Mouse (Mus musculus) adrenal gland, adult 8-10 months (tissue): Measurements from ENCODE around the gene Ifitm6. TPM values are rescaled to one million over a fixed set of nuclear protein-coding genes. Genes with fewer than 3 reads are reported as not detected.
"Not testable (repeated sequence)": the region's sequence is repeated elsewhere in the genome, so short reads cannot be mapped to it uniquely, and the experiment has no call there.

ENCODE experiments used
- DNase-seq: peaks from one replicate; pipeline ENCODE4 v3.0.0; 2022
- total RNA-seq, 4 experiments: library from RNA; stranded (reverse); gene quantifications; 2 replicates each; pipeline ENCODE4 v1.2.4; 2022

Gene Ifitm6
- total RNA-seq, 4 experiments from 2014 or later = 0.81 to 1.5 (median 1.2) TPM; not detected in 1

DNA sequence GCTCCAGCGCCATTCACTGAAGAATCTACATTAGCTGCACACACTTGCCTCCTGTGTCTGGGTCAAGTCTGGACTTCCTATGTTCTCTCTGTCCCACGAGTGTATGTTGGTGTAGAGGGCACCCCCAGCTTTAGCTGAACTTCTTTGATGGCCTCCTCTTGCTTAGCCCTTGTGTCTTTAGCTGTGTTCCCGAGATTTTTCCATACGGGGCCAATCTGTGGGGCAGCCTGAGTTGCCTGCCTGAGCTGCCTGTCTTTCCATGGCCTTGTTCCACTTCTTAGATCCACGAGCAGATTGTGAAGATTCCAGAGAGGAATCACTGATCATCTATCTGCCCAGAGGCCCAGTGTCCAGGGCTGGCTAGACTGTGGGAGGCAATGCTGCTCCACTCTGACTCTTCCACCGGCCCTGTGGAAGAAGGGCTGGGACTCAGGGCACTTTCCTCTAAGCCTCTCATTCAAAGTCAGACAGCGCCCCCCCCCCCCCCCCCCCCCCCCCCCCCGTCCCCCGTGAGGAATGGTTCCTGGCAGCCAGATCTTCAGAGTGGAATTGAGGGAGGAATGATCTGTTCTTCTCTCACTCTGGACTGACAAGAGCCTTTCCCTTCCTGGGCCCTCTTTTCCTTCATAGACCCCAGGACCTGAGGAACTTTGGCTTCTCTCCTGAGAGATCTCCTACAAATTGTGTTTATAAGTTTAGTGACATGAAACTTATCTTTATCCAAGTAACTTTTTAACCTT lies 23.3 kb upstream of the Ifitm6 start:
- DNase-seq = no peak

- no peak for DNase-seq
Observed at GRCm38 (mm10) chr7:141039386-141040107, 21.8 kb upstream of the Ifitm6 start.

- DNase-seq = no peak
Observed at GRCm38 (mm10) chr7:141038090-141039032, 20.6 kb upstream of the Ifitm6 start.

- DNase-seq = not testable (repeated sequence)
Observed at GRCm38 (mm10) chr7:141036624-141037023, 18.9 kb upstream of the Ifitm6 start.

DNA sequence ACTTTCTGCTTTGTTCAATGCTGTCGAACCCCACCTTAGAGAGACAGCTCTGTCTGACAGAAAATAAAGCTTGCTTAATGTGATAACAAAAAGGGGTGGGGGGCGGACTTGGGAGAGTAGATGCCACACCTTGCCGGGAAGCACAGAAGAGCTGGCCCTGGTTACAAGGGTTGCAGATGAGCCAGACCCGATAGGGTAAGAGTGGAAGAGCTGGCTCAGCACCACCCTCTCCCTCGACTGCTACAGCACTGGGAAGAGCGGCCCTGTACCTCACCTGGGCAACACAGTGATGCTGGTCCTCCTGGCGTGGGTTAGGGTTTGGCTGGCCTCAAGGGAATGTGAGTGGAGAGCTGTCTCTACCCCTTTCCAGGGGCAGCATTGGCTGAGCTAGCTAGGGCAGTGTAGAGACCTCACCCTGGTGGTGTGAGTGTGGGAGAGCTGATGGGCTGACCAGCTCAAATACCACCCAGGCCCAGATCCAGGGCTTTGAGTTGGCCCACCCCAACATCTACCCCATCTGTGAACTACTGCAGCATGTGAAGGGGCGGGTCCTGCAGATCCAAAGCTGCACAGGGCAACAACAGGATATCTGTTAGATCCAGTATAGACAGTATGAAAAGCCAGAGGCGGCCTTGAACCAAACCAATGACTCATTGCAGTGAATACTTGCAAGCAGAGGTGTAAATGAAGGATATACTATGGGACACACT lies 14.9 kb upstream of the Ifitm6 start:
- DNase-seq = no peak

- DNase-seq = no peak
Observed at GRCm38 (mm10) chr7:141030390-141030789, 12.7 kb upstream of the Ifitm6 start.

DNA sequence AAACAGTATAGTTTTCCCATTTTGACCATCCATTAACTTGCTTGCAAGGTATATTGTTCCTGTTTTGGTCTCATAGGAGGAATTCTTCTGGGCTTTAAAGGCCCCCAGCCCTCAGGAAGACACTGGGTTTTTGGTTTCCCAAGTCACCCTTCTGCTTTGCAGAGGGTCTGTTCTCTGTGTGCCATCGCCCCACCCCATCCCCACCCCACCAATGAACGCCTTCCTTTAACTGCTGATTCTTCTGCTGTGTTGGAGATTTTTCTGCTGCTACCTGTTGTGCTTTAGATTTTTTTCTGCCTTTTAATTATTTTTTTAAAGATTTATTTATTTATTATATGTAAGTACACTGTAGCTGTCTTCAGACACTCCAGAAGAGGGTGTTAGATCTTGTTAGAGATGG lies 11.1 kb upstream of the Ifitm6 start, which contains the start of gene Gm17387:
TSS of gene Gm17387 (plus strand) at position 301 of the 400 bp plus-strand sequence.
- no peak for DNase-seq

DNA sequence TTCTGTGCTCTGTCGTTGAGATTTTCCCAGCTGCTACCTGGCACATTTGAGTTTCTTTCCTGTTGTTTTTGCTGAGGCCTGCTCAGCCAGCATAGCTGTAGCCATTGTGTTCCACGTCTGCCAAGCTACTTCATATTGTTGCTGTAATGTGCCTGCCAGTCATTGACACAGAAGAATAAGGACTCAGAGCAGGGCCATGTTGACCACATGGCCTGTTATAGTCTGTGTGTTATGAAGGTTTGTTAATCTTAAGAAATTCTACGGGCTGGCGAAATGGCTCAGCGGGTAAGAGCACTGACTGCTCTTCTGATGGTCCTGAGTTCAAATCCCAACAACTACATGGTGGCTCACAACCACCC lies 9.0 kb upstream of the Ifitm6 start:
- DNase-seq = no peak

DNA sequence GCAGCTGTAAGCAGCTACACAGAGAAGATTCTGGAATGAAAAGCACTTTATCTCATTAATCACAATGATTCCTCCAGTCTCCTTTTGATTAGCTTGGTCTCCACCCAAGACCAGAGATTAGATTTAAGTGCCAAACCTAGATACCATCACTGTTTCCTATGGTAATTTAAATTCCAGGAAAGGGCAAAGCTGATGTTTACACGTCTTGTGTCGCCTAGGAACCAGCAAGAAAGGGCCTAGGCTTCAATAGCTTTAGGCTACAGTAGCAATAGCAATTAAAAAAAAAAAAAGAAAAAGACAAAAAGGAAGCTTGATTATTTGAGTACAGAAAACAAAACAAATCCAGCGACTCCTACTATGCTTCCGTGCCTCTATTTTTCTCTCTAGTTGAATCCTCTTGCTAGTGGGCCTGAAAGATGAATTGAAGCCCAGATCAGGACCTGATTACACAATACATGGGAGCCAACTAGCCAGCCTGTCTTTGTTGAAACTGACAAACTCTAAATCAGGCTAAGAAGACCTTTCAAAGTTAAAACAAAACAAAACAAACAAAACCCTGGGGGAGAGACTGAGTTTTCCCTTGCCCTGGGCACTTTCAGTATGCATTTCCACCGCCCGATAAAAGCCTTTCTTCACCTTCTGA lies 8.5 kb upstream of the Ifitm6 start:
- DNase-seq = no peak

DNA sequence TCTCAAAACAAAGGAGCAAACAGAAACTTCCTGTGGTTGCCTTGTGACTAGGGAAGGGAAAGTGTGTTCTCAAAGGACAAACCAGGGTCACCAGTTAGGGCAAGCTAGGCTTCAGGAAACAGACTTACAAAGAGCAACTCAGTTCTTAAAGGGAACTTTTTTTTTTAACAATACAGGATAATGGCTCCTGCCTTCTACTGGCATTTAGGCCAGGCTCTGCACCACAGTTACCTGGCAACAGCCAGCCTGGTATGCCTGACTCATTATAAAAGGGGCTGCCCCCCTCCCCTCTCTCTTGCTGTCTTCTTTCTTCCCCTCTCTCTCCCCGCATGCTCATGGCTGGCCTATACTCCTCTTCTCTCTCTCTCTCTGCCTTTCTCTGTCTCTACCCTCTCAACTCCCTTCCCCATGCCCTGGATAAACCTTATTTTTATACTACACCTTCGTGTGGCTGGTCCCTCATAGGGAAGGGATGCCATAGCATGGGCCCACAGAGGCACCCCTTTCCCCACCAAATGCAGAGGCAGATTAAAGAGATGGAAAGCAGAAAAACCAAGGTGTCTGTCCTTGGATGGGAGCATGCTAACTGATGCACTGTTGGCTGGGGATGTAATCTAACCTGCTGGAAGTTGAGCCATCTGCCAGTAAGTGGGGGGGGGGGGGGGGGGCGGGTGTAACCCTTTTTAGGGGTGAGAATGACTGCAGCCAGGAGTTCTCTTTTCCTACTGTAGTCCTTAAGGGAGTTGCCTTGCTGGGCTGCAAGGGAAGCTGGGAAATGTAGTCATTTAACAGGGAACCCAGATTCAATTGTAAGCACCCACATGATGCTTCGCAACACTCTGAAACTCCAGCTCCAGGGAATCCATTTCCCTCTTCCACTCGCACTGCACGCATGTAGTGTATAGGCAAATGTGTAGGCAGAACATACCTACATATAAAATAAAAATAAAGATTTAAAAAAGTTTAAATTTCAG lies 7.4 kb upstream of the Ifitm6 start:
- no peak for DNase-seq

- DNase-seq = no peak
Observed at GRCm38 (mm10) chr7:141021489-141022449, 4.0 kb upstream of the Ifitm6 start.

DNA sequence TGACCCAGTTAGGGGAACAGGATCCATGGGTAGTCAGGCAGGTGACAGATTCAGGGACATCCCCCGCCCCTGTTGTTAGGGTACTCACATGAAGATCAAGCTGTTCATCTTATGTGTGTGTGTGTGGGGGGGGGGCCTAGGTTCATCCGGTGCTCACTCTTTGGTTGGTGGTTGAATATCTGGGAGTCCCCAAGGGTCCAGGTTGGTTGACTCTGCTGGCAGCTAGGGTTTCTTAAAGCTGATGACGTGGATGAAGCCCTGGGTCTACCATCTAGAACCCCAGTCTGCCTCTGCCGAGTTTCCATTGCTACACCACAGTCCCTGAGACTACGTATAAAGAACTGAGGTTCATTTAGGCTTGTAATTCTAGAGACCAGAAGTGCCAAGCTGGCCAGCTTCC lies 1.3 kb upstream of the Ifitm6 start:
- DNase-seq = no peak

GRCm38 (mm10) chr7:141016707-141017697 lies 722 bp downstream of the Ifitm6 start:
- no peak for DNase-seq

DNA sequence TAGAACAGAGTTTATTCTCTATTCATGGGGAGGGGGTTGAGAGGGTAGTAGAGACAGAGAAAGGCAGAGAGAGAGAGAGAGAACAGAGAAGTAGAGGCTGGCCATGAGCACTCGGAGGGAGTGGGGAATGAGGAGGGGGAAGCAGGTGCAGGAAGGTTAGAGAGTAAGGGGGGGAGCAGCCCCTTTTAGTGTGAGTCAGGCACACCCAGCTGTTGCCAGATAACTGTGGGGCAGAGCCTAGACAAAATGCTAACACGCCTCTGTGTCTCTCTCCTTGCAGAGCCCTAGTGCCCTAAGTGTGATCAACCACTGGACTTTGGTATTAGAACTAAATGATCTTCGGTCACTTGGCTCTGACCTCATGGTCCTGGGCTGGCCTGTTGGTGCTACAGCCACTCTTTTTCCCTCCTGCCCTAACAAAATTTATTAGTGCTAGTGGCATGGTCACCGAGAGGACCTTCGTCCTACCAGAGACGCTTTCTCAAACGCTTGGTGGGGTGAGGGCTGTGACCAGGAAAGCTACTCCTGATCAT lies 6.4 kb downstream of the Ifitm6 start:
- no peak for DNase-seq

DNA sequence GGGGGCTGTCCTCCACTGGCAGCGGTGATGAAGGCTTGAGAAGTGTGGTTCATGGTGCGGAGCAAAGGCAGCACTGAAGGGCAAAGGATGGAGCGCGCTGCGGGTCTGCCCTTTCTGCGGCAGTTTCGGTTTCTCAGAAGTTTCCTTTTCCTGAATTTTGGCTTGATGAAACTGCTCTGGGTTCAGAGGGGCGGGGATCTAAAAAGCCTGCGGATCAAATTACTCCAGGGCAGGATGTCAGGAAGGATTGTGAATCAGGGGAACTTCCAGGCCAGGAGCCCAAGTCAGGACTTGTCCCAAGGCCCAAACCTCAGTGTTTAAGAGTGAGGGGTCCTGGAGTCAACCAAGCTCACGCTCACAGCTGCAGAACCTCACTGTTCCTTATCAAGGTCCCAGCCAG lies 7.1 kb downstream of the Ifitm6 start, which contains the start of gene Ifitm3:
TSS of gene Ifitm3 (minus strand) at position 178 of the 400 bp plus-strand sequence.
- DNase-seq = peak; percentile 58

GRCm38 (mm10) chr7:141009665-141010064 lies 8.1 kb downstream of the Ifitm6 start:
- DNase-seq = no peak

GRCm38 (mm10) chr7:141008938-141009660 lies 8.6 kb downstream of the Ifitm6 start:
- DNase-seq = peak; percentile 67
